Mouse (Mus musculus) skeletal muscle tissue, adult 2 months (tissue): ENCODE data around the gene Fam168a.

Experiments
- DNase-seq: peaks from one replicate; pipeline ENCODE4 v3.0.0-alpha.2; 2012; ENCODE audit warnings: low read depth, low spot score

Fam168a gene

GRCm38 (mm10) chr7:100862828-100863638, 156.6 kb downstream of the Fam168a start, which contains the start of gene Relt:
Gene Relt, minus strand, starts transcription at chr7:100863446.
- DNase-seq, result peak; percentile 90

GRCm38 (mm10) chr7:100866675-100867074, 160.2 kb downstream of the Fam168a start:
- no peak for DNase-seq

GRCm38 (mm10) chr7:100867561-100867960, 161.1 kb downstream of the Fam168a start:
- no peak for DNase-seq

GRCm38 (mm10) chr7:100868551-100868950, 162.1 kb downstream of the Fam168a start:
- DNase-seq, result no peak

GRCm38 (mm10) chr7:100869877-100870629, 163.6 kb downstream of the Fam168a start:
- DNase-seq, result no peak

- DNase-seq, result no peak
These were observed 164.9 kb downstream of the Fam168a start for GRCm38 (mm10) chr7:100871355-100871754.

- DNase-seq, result no peak
These were observed 165.5 kb downstream of the Fam168a start for GRCm38 (mm10) chr7:100871892-100872291.

- no peak for DNase-seq
These were observed 166.8 kb downstream of the Fam168a start for GRCm38 (mm10) chr7:100873197-100873596.

- no peak for DNase-seq
These were observed 169.4 kb downstream of the Fam168a start for GRCm38 (mm10) chr7:100875822-100876221.

GRCm38 (mm10) chr7:100876293-100876692, 169.9 kb downstream of the Fam168a start:
- DNase-seq, result no peak

GRCm38 (mm10) chr7:100876771-100877170, 170.3 kb downstream of the Fam168a start:
- no peak for DNase-seq

- no peak for DNase-seq
These were observed 173.2 kb downstream of the Fam168a start for GRCm38 (mm10) chr7:100879595-100879994.

- peak; percentile 93 for DNase-seq
These were observed 175.1 kb downstream of the Fam168a start for GRCm38 (mm10) chr7:100881531-100881930.

GRCm38 (mm10) chr7:100881950-100882349, 175.5 kb downstream of the Fam168a start:
- DNase-seq, result no peak

- DNase-seq, result peak; percentile 60
These were observed 178.0 kb downstream of the Fam168a start for GRCm38 (mm10) chr7:100884460-100884859.

- DNase-seq, result no peak
These were observed 180.1 kb downstream of the Fam168a start for GRCm38 (mm10) chr7:100886535-100886934.
